Mouse (Mus musculus) kidney, adult 2 months (tissue): ENCODE data around the gene Primpol.

Experiments used
- CTCF ChIP-seq: fragments of 200-500 bp; conservative IDR thresholded peaks from 2 replicates; pipeline ENCODE4 v1.5.1; 2011; ENCODE audit warnings: low read depth, mild to moderate bottlenecking, control low read depth, low read length, moderate library complexity, mixed read lengths; ENCODE audit not compliant: insufficient read depth, insufficient read length
- POLR2A ChIP-seq: fragments of 200-500 bp; IDR thresholded peaks from one replicate; pipeline ENCODE4 v1.6.1; 2011; ENCODE audit warnings: low read depth, low read length, control low read depth

DNA sequence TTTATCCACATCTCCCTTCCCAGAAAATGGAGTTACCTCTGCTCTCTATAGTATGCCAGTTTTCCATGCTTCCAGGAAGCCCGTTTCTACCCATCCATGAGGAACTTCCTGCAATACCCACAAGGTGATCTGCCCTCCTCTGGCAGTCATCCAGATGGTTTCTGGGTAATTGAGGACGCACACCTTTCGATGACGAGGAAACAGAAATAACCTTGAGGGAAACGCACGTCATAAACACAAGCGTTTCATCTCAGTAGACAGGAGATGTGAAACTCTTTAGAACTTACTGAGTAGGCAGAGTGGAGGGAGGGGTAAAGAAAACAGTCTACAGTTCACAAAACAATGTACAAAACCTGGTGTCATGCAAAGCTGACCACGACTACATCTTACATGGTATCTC is 67.0 kb downstream of the Primpol start:
- TF ChIP-seq CTCF, result no peak
- no peak for TF ChIP-seq POLR2A
